Comparison of ENCODE assay signal across 12 mouse cellular contexts in genomic region chr2:180469768-180470167, GRCm38 (mm10). TPM values are rescaled to one million over a fixed set of nuclear protein-coding genes. Genes with fewer than 3 reads are reported as not detected.
DNase-seq lines count a peak whose midpoint lies in the region; ATAC-seq and TF ChIP-seq lines count a peak whose summit lies in the region.
"Had no signal": no experiment of that assay in that cellular context is flagged by ENCODE, and none has a peak within 500 bp of the region (broad histone marks: within the 10 kb centered on the region; RNA-seq: fewer than 3 reads in every experiment).

No protein-coding gene starts in this region.

- no peaks in the 10 kb centered on the region for H3K9me3 ChIP-seq in heart, embryonic 10.5 days
- H3K9me3 ChIP-seq in liver, postnatal 0 days (ENCODE audit: low read length): no peaks in the 10 kb centered on the region
- H3K9me3 ChIP-seq in hindbrain, embryonic 14.5 days (ENCODE audit: control insufficient read depth, low read length): no peaks in the 10 kb centered on the region
- H3K9me3 ChIP-seq: heart, embryonic 15.5 days; megakaryocyte, embryonic 14.5 days had no signal

- peak; percentile 13 to 26 for DNase-seq in heart, adult 9 months (ENCODE audit: low spot score in 2 of 2)
- no peak for DNase-seq in heart, embryonic 10.5 days (ENCODE audit: low spot score)
- DNase-seq in liver, postnatal 0 days: no peak
- DNase-seq in liver: no peak
- DNase-seq in adrenal gland, postnatal 36 days: peak; percentile 8 to 47
- peak; percentile 42 to 73 for DNase-seq in kidney, postnatal 25 days
- DNase-seq in hindbrain, embryonic 14.5 days (ENCODE audit: low spot score): no peak

- H3K27ac ChIP-seq in heart, embryonic 10.5 days: no peak overlapping the region
- H3K27ac ChIP-seq in liver, postnatal 0 days (ENCODE audit: low read depth): no peak overlapping the region
- H3K27ac ChIP-seq in hindbrain, embryonic 14.5 days: no peak overlapping the region
- H3K27ac ChIP-seq: heart, embryonic 15.5 days; left cerebral cortex, adult 2 months had no signal

- H3K4me3 ChIP-seq in heart, embryonic 10.5 days: no peak overlapping the region
- H3K4me3 ChIP-seq in liver, postnatal 0 days (ENCODE audit: low read depth, low read length): no peak overlapping the region
- H3K4me3 ChIP-seq in hindbrain, embryonic 14.5 days (replicated peaks; ENCODE audit: low read length): no peak overlapping the region
- H3K4me3 ChIP-seq: heart, embryonic 15.5 days; left cerebral cortex, adult 2 months; megakaryocyte, embryonic 14.5 days had no signal

- H3K27me3 ChIP-seq in heart, embryonic 10.5 days (ENCODE audit: insufficient read depth, poor library complexity, severe bottlenecking): peaks cover 33% of the 10 kb centered on the region
- H3K27me3 ChIP-seq in liver, postnatal 0 days (ENCODE audit: insufficient read depth, low read length): 0 out of 2 replicates have a peak, but pooled peaks cover 9% of the 10 kb centered on the region
- 0 out of 2 replicates have a peak, but pooled peaks cover 3% of the 10 kb centered on the region for H3K27me3 ChIP-seq in hindbrain, embryonic 14.5 days (ENCODE audit: control insufficient read depth, insufficient read depth, low read length)
- H3K27me3 ChIP-seq: megakaryocyte, embryonic 14.5 days had no signal

- no peak overlapping the region for H3K9ac ChIP-seq in liver, postnatal 0 days (replicated peaks)
- no peak overlapping the region for H3K9ac ChIP-seq in hindbrain, embryonic 14.5 days
- H3K9ac ChIP-seq: heart, embryonic 15.5 days had no signal

- 0 out of 2 replicates have a peak, but pooled peaks have one; percentile 27 for TF ChIP-seq CTCF in liver, postnatal 0 days (IDR thresholded peaks at IDR 0.05; ENCODE audit: low read depth)

- 47% methylated on average over 9 of the region's 9 CpGs for WGBS in heart, embryonic 10.5 days
- 75% methylated on average over 9 of the region's 9 CpGs for WGBS in liver, postnatal 0 days (ENCODE audit: insufficient replicate concordance)
- whole genome bisulfite sequencing in hindbrain, embryonic 14.5 days: 74% methylated on average over 9 of the region's 9 CpGs

- no peaks in the 10 kb centered on the region for H3K36me3 ChIP-seq in heart, embryonic 10.5 days
- H3K36me3 ChIP-seq in liver, postnatal 0 days (replicated peaks; ENCODE audit: insufficient read depth, low read length): no peaks in the 10 kb centered on the region
- H3K36me3 ChIP-seq in hindbrain, embryonic 14.5 days (replicated peaks; ENCODE audit: control insufficient read depth, insufficient read depth): no peaks in the 10 kb centered on the region
- H3K36me3 ChIP-seq: heart, embryonic 15.5 days had no signal

- ATAC-seq in liver, postnatal 0 days: peak; percentile 33; the same call in 1 of the 2 replicates
- no peak for ATAC-seq in hindbrain, embryonic 14.5 days (ENCODE audit: low FRiP score)
- ATAC-seq: intestine, embryonic 16.5 days had no signal

- TF ChIP-seq EP300 in liver, postnatal 0 days (IDR thresholded peaks at IDR 0.05; ENCODE audit: low read depth): no peak

- H3K4me1 ChIP-seq in heart, embryonic 10.5 days: peaks cover 21% of the 10 kb centered on the region
- H3K4me1 ChIP-seq in liver, postnatal 0 days (ENCODE audit: insufficient read depth): no peaks in the 10 kb centered on the region
- H3K4me1 ChIP-seq in hindbrain, embryonic 14.5 days (replicated peaks; ENCODE audit: control insufficient read depth, insufficient read depth, low read length): no peaks in the 10 kb centered on the region

- H3K4me2 ChIP-seq in liver, postnatal 0 days (ENCODE audit: low read depth, low read length): no peak overlapping the region
- H3K4me2 ChIP-seq in hindbrain, embryonic 14.5 days (replicated peaks): no peak overlapping the region
- H3K4me2 ChIP-seq: heart, embryonic 15.5 days had no signal

RNA-seq across cellular contexts. Expression of gene Slco4a1, which starts 13.7 kb away (rescaled TPM):
- polyA plus RNA-seq in heart, embryonic 10.5 days (2016; fragmentation: Nextera tagmentation; extraction: Ambion mirVana): 0.59 and 0.60 TPM in 2 replicates
- polyA plus RNA-seq in liver, postnatal 0 days (2015; fragmentation: Nextera tagmentation; extraction: Ambion mirVana): 0.86 and 0.91 TPM in 2 replicates
- total RNA-seq in adrenal gland, postnatal 36 days (2021): 1 to 10 TPM in 1 of 2 experiments, under 1 TPM in 1; 0.70 to 1.5 TPM
- 1.4 and 2.2 TPM in 2 replicates for polyA plus RNA-seq in hindbrain, embryonic 14.5 days (2014; fragmentation: Nextera tagmentation; extraction: Ambion mirVana)

RNA-seq across cellular contexts. Expression of gene Ntsr1, which starts 30.0 kb away (rescaled TPM):
- 0.12 and 0.26 TPM in 2 replicates for polyA plus RNA-seq in heart, embryonic 10.5 days (2016; fragmentation: Nextera tagmentation; extraction: Ambion mirVana)
- not detected in 2 replicates for polyA plus RNA-seq in liver, postnatal 0 days (2015; fragmentation: Nextera tagmentation; extraction: Ambion mirVana)
- not detected for total RNA-seq in adrenal gland, postnatal 36 days (2021)
- 2.5 and 3.5 TPM in 2 replicates for polyA plus RNA-seq in hindbrain, embryonic 14.5 days (2014; fragmentation: Nextera tagmentation; extraction: Ambion mirVana)
- total RNA-seq: common myeloid progenitor, adult 5-6 weeks had no signal

Comparison
In these comparisons a context has a peak if more than half of its experiments do, and no peak if none do; other contexts are left out.
1. DNase-seq: peak in heart, adult 9 months (2 of 2), adrenal gland, postnatal 36 days (2 of 2) and kidney, postnatal 25 days (2 of 2); none in heart, embryonic 10.5 days (single experiment), liver, postnatal 0 days (single experiment), liver (single experiment) and hindbrain, embryonic 14.5 days (single experiment).